Mouse (Mus musculus) leukemia stem cell, adult 10-12 weeks (primary cell): ENCODE results near the gene Atp5j. TPM values are rescaled to one million over a fixed set of nuclear protein-coding genes. Genes with fewer than 3 reads are reported as not detected.

Source experiments
- polyA plus RNA-seq: library from polyadenylated mRNA; stranded (reverse); fragments of >175 nt; gene quantifications from 2 replicates; pipeline ENCODE4 v1.2.3, GENCODE M21; 2012; ENCODE audit warnings: low replicate concordance

The Atp5j gene
- 42.1 and 42.4 TPM in 2 replicates for polyA plus RNA-seq

DNA sequence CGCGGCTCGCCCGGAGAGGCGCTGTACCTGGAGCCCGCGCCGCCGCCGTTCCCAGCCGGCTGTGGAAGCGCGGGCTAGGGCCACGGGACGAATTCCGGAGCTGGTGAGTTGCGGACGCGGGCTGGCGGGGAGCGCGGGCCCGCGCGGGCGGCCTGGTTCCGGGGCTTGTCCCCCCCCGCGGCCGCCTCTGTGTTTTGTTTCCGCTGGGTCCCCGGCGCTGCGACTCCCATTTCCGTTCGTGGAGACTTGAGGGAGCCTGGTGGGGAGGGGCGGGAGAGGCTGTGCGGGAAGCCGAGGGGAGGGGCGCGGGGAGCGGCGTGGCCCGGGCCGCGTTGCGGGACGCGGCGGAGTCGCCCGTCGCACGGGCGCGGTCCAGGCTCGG, at the start of gene Atp5j:
Atp5j (minus strand) TSS at position 185 of the 382 bp plus-strand sequence.

DNA sequence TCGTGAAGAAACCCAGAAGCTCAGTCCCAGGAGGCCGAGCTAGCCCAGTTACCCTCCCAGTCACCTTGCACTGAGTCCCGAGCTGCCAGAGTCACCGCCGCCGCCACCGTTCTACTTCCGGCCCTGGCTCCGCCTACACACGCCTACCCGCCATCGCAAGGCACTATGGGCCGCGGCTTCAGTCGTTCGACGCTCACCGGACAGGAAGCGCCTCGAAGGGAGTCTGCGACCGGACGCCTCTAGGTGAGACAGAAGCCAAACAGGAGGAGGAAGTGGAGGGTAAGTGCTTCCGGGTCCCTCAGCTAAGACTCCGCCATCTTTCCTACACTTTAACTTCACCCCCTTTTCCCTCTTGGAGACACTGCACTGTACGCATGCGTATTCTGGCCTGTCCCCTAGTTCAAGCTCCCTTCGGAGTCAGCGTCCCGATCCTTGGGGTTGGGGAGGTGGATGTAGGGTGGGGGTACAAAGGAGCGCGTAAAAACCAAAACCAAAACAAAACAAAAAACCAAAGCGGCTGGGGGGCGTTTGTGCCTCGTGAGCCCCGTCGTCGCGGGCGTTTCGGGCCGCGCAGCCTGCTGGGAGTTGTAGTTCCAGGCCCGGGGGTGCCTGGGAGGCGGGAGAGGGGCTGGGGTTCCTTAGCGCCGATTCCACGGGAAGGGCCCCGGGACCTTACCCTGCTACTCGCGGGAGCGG, 532 bp downstream of the Atp5j start, which contains the start of gene Gabpa:
Gabpa (plus strand) TSS at position 181 of the 696 bp plus-strand sequence.

Other genes starting within 250 kb of the Atp5j start
- 53.9 and 77.7 TPM in 2 replicates for gene Mrpl39, start 99.9 kb downstream of the Atp5j start, polyA plus RNA-seq
- gene Jam2, start 61.5 kb downstream of the Atp5j start, polyA plus RNA-seq = 0.19 and 0.30 TPM in 2 replicates
- 1.8 and 3.3 TPM in 2 replicates for gene Gabpa, start 700 bp downstream of the Atp5j start, polyA plus RNA-seq